Mouse (Mus musculus) lung, adult 18-20 months (tissue): ENCODE measurements at regions not wholly inside any gene's neighbourhood (a gene's known extent, or its start where the extent isn't known, plus 50 kb on each side); places are given as distances from the start of the nearest gene placed in this dataset.
"Not testable (repeated sequence)": the region's sequence is repeated elsewhere in the genome, so short reads cannot be mapped to it uniquely, and the experiment has no call there.

ENCODE experiments used
- DNase-seq, 2 experiments: peaks; one replicate each; pipeline ENCODE4 v3.0.0; 2022; ENCODE audit warnings: mixed read lengths in 2 of 2

DNA sequence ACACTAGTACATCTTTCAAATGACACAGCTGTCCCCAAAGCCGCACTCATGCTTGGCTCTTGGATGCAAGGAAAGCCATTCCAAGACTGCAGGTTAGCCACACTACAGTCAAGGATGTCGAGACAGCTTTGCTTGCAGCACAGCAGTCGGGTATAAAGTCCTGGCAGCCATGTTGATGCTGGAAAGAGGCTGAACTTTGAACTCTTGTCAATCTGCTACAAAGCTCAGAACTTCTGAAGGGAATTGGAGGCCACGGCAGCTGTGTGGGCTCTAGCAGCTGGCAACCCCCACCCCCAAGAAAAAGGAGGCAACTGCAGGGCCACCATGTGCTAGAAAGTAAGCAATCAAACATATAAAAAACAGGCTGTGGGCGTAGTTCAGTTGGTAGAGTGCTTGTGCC, 90.0 kb upstream of the Zcchc2 start:
- DNase-seq: no peak

DNA sequence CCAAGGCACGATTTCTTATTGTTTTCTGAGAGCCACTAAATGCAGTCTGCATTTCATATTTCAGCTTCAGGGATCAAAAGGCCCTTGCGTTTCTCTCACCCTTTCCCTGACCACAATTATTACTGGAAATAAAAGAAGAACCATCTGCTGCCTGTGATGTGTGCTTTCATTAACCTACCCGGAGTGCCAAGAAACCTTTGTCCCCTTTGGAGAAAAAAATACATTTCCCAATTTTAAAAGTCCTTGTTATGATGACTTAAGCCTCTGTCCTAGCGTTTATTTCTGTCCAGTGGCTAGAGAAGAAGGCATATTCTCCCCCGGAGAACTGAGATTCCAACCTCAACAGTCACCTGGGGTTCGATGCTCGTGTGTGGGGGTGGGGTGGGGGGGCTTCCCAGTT, 89.3 kb upstream of the Zcchc2 start:
- no peak for DNase-seq

DNA sequence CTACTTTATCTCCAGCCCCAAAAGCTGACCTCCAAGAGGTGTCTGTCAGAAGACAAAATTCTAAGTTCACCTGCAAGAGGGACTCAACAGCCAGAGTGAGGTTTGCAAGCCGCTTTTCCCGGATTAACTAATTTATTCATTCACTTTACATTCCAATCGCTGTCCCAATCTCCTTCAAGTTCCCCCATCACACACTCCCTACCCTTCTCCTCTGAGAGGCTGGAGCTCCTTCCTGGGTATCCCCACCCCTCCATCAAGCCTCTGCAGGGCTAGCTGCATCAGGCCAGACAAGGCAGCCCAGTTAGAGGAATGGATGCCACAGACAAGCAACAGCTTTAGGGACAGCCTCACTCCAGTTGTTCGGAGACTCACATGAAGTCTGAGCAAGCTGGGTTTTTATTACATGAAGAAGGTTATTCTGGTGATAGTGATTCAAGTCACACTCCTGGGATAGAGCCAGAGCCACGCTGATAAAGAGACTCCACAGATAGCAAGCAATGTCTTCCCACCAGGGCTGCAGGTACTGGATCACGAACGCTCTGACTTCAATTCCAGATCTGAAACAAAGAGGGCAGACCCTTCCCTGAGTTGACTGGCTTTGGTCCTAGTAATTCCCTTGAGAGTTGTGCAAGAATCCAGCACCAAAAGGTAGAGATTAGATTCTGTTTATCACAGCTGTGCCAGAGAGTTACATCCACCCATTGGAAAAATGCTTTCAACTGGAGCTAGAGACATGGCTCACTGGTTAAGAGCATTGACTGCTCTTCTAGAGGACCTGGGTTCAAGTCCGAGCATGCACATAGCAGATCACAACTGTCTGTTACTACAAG, 86.7 kb upstream of the Zcchc2 start:
- DNase-seq: no peak

DNA sequence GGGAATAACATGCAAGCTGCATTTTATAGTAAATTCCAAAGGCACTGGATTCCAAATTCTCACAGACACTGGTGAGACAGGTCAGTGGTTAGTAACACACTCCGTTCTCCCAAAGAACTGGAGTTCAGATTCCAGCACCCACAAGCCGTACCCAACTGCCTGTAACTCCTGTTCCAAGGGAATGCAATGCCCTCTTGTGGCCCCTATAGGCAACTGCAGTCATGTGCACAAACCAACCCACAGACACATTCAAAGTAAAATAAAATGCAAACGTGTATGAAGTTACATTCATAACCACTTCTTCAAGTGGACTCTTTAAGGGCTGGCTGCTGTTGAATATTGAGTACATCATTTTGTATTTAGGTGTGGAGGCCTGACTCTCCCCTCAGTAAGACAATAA, 85.5 kb upstream of the Zcchc2 start:
- no peak for DNase-seq

DNA sequence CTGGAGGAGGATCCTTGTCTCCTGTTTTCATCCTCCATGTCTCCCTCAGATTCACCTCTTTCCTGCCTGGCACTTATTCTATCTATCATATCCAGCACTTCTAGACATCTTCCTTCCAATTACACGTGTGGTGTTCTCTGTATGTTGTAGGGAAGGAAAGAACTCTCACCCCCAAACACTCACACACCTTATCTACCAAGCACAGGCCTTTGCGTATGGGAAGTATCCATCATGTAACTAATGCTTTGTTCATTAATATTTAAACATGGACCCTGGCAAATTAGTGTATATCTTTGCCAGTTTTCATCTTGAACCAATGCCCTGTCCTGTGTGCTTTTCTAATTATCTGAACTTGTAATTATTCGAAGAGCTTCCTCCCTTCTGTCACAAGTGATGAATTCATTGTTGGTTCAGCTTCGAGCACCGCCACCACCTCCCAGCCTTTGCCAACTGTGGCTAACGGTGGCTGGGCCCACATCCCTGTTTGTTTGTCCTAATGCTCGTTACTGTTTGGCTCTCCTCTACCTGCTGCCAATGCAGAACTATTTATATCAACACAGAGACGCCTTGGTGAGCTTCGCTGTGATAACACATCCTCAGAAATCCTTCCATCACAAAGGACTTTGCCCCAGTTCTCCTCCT, 84.3 kb upstream of the Zcchc2 start:
- DNase-seq: no peak

DNA sequence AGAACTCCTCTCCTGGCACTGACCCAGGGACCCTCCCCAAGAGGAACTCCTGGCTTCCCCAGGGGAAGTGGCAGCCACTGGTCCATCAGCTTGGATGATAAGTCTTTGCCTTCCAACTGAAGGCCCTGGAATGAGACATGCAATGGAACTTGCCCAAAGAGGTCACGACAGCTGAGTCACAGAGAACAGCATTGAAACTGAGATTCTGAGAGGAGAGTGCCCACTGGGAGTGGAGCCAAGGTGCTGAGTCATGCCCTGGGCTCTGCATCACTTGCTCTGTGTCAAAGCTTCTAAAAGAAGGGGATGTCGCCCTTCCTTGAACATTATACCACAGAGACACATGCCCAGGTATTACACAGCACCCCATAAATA, 83.8 kb upstream of the Zcchc2 start:
- DNase-seq: peak; percentile 58 to 67

DNA sequence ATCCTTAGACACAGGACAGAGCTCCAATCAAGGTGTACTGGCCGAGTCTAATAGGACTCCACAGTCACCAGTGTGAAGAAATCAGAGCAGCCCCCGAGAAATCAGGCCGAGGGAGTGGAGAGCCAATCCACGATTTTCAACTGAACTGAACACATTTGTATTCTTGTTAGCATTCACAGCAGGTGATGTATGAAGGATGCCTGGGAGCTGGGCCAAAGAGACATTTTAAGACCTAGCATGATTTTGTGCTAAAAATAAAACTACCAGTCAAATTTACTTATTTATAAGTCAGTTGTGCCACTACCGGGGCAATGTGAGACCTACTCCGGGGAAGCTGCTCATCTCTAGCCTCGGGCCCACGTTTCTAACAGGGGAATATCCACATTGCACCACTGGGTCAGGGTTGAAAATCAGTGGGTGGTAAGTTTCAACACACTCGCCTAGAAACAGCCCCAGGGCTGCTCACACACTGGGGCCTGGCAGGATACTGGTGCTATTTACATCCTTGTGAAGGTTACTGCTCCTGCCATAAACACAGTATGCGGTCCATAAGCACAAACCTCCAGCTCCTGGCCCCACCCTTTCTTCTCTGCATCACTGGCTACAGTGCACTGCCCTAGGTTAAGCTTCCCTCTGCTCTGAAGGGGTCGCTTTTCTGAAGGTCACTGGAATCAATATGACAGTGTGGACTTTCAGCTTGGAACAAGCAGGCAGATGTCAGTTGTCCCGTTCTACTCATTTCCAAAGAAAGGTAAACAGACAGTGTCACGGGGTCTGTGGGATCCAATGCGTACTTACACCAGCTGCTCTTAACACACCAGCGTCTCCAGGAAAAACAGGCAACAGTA, 82.0 kb upstream of the Zcchc2 start:
- no peak for DNase-seq

DNA sequence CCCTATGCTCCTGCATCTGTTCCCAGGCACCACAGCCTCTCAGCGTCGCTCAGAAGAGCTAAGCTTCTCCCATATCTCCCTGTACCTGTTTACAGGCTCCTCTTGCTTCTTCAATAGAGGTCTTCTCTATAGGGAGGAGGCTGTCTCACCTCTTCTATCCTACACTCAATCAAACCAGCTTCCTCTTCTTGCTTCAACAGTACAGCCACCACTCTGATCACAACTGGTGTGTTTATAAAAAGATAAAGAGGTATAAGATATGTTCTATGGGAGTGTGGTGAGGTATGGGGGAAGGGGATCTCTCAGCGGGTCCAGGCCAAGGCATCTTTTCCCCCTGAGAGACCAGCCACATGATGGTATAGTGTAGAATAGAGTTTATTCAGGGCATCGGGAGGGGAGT, 81.1 kb upstream of the Zcchc2 start:
- no peak for DNase-seq

DNA sequence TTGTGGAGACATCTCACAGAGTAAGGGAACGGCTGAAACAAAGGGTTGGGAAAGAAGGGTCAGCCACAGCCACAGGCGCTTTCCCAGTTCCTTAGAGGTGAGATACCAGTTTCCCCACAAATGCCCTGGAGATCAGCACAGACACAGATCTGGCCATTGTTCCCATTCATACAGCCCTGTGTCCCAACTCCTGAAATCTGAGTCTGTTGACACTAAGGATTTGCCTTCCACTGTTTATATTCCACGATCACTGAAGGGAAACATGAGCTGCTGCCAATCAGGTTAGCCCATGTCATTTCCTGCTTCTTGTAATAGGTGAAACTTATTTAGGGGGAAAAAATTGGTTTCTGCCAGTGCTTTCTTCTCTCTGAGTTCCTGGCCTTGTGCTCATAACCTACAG, 78.5 kb upstream of the Zcchc2 start:
- DNase-seq: peak in 1 of 2 experiments; percentile 39

DNA sequence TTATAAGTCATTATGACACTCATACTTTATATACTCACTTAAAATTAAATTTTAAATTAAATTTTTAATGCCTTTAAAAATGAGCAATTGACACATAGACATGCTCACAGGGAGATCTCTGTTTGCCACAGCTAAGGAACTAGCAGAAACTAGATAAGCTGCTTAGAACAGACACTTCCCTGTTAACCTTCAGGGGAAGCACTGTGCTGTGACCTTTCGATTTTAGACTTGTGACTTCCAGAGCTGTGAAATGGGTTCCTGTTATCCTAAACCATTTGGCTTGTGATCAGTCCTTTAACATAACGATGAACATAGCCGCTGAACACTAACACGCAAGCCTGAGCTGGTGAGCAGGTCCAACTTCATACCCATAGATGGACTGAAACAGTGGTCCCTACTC, 68.4 kb upstream of the Zcchc2 start:
- no peak for DNase-seq

DNA sequence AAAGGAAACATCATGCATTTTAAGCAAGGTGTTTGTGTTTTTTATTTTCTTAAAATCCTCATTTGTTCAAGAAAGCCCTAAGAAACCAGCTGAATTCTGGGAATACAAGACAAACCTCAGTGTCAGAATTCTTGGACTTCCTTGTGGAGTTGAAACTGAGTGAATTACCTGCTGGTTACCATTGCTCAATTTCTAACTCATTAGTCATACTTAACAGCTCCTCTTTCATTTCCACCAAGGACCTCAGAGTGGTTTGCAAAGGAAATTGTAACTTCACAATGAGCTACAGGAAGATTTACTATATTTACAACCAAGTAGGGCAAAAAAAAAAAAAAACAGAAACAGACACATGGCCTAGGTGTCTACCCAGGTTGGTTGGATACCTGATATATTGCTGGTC, 67.6 kb upstream of the Zcchc2 start:
- no peak for DNase-seq

DNA sequence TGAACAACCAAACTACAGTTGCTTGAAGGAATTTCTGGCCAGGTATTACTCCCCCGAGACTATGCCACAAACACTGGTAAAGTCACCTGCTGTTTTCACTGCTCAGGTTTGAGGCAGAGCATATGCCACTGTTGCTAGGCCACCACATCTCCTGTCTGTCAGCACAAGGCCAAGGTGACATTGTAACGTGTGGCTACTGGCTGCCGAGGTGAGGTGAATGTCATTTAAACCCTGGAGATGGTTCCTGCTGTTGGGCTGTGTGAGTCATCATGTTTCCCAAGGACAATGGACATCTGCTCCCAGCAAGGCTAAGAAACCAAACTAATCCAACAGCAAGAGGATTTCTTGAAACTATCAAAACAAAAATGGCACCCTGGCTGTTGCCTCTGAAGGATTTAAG, 67.2 kb upstream of the Zcchc2 start:
- DNase-seq: no peak

DNA sequence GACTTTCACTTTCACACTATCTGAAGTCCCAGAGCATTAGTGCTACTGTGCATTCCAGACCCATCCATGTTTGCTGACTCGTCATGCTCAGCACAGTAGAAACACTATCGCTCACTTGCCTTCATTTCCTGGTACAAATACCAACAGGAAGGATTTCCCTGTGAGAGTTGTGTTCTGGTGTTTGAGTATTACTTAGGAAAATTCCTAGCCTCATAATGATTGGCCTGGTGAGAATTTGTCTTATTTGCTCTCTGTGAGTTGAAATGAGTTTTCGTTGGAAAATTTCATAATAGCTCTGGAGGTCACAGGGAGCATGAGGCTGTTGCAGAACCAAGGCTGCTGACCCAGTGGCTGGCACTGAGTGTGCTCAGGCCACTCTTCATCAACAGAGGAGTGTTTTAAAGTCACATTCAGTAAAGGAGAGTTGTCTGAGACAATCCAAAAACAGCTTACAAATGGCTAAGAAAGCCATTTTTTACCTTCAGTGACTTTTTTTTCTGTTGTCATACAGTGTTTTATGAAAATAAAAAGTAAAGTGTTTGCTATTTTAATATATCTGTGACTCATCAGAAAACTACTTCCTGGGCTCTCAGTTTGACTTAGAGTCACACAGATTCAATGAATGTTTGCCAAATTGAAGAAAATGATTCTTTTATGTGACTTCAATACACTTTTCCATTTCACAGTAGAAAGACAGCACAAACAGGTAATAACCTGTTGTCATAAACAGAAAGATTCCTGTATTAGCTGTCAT, 64.4 kb upstream of the Zcchc2 start:
- peak; percentile 46 to 73 for DNase-seq

DNA sequence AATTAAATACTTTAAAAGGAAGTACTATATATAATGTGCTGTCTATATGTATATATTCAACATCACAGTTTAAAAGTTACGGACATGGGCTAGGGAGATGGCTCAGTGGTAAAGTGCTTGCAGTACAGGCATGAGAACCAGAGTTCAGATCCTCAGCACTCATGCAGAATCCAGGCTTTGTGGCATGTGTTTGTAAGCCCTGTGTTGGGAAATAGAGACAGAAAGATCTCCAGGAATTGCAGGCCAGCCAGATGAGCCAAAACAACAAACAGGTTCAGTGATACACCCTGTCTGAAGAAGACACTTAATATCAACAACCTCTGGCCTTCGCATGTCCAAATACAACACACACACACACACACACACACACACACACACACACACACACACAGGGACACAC, 63.3 kb upstream of the Zcchc2 start:
- DNase-seq: no peak

DNA sequence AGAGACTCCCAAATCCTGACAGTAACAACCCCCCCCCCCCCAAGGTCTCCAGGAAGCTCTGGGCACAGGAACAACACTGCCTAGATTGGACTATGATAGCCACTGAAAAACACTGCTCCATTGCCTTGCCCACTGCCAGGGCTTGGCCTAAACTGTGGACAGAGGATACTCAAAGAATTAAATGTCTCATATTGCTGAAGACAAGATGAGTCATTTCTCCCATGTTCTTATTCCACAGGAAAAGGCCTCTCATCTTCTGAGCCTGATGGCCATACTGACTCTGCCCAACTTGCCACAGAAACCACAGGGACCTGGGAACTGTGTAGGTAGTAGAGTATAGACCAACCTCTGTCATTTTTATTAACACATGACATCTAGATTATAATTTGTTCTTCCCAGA, 59.4 kb upstream of the Zcchc2 start:
- no peak for DNase-seq

DNA sequence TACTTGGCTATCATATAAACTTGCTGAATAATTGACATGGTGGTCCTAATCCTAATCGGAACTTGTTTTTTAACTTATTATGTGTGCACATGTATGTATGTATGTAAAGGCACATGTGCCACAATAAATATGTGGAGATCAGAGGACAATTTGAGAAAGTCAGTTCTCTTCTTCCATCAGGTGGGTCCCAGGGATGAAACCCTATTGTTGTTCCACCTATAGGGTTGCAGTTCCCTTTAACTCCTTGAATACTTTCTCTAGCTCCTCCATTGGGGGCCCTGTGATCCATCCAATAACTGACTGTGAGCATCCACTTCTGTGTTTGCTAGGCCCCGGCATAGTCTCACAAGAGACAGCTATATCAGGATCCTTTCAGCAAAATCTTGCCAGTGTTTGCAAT, 56.0 kb upstream of the Zcchc2 start:
- DNase-seq: not testable (repeated sequence)
